Mouse (Mus musculus): ENCODE measurements around the gene Mmp14. TPM values are rescaled to one million over a fixed set of nuclear protein-coding genes. Genes with fewer than 3 reads are reported as not detected.

Gene Mmp14
- polyA plus RNA-seq (2016; fragmentation: Nextera tagmentation; extraction: Ambion mirVana) = 56.0 and 70.5 TPM in 2 replicates

- WGBS = under 1% methylated on average over 49 of the region's 49 CpGs
- DNase-seq (ENCODE audit: low spot score) = peak; percentile 78
- Histone ChIP-seq H3K4me3 (peak within 1 kb of the TSS; percentile 76), H3K27ac (replicated peaks) (peak within 1 kb of the TSS; percentile 96), H3K27me3 (ENCODE audit: low read depth, poor library complexity, severe bottlenecking) (peaks cover 22% of the 10 kb centered on the region), H3K4me1 (peaks cover 73% of the 10 kb centered on the region), H3K36me3 (peaks cover 32% of the 10 kb centered on the region), H3K9me3 (replicated peaks) (no peaks in the 10 kb centered on the region)
Measured at GRCm38 (mm10) chr14:54431334-54432077, at the start of gene Mmp14. Gene Mmp14 (plus strand): TSS chr14:54431612.

- no peak for DNase-seq (ENCODE audit: low spot score)
- peaks cover 28% of the 10 kb centered on the region for H3K4me1 ChIP-seq
- no peak overlapping the region for H3K27ac ChIP-seq (replicated peaks)
- no peak overlapping the region for H3K4me3 ChIP-seq
- no peaks in the 10 kb centered on the region for H3K27me3 ChIP-seq (ENCODE audit: low read depth, poor library complexity, severe bottlenecking)
- H3K9me3 ChIP-seq (replicated peaks) = no peaks in the 10 kb centered on the region
- no peaks in the 10 kb centered on the region for H3K36me3 ChIP-seq
- WGBS = 85% methylated on average over 10 of the region's 10 CpGs
Measured at GRCm38 (mm10) chr14:54381816-54382215, 49.6 kb upstream of the Mmp14 start.

- DNase-seq (ENCODE audit: low spot score) = no peak
Measured at GRCm38 (mm10) chr14:54382641-54383040, 48.8 kb upstream of the Mmp14 start.

GRCm38 (mm10) chr14:54383355-54383771 is 48.0 kb upstream of the Mmp14 start:
- H3K36me3 ChIP-seq = no peaks in the 10 kb centered on the region
- WGBS = 54% methylated on average over 4 of the region's 4 CpGs
- H3K27me3 ChIP-seq (ENCODE audit: low read depth, poor library complexity, severe bottlenecking) = no peaks in the 10 kb centered on the region
- peak overlapping the region; percentile 35; the same call in 1 of the 2 replicates for H3K27ac ChIP-seq (replicated peaks)
- H3K4me3 ChIP-seq = no peak overlapping the region
- no peaks in the 10 kb centered on the region for H3K9me3 ChIP-seq (replicated peaks)
- peaks cover 28% of the 10 kb centered on the region for H3K4me1 ChIP-seq
- no peak for DNase-seq (ENCODE audit: low spot score)

More at GRCm38 (mm10) chr14:54382641-54383040, 48.8 kb upstream of the Mmp14 start:
- Histone ChIP-seq H3K27me3 (ENCODE audit: low read depth, poor library complexity, severe bottlenecking) (no peaks in the 10 kb centered on the region), H3K27ac (replicated peaks) (no peak overlapping the region), H3K36me3 (no peaks in the 10 kb centered on the region), H3K4me3 (no peak overlapping the region), H3K4me1 (peaks cover 28% of the 10 kb centered on the region), H3K9me3 (replicated peaks) (no peaks in the 10 kb centered on the region)
- 74% methylated on average over 9 of the region's 9 CpGs for WGBS

- DNase-seq (ENCODE audit: low spot score) = no peak
- no peaks in the 10 kb centered on the region for H3K27me3 ChIP-seq (ENCODE audit: low read depth, poor library complexity, severe bottlenecking)
- WGBS = 92% methylated on average over 8 of the region's 8 CpGs
- no peaks in the 10 kb centered on the region for H3K9me3 ChIP-seq (replicated peaks)
- H3K4me1 ChIP-seq = peaks cover 28% of the 10 kb centered on the region
- H3K36me3 ChIP-seq = no peaks in the 10 kb centered on the region
- H3K4me3 ChIP-seq = no peak overlapping the region
- no peak overlapping the region for H3K27ac ChIP-seq (replicated peaks)
Measured at GRCm38 (mm10) chr14:54384396-54384795, 47.0 kb upstream of the Mmp14 start.

- Histone ChIP-seq H3K27me3 (ENCODE audit: low read depth, poor library complexity, severe bottlenecking) (no peaks in the 10 kb centered on the region), H3K36me3 (no peaks in the 10 kb centered on the region), H3K4me1 (peaks cover 22% of the 10 kb centered on the region), H3K9me3 (replicated peaks) (no peaks in the 10 kb centered on the region), H3K27ac (replicated peaks) (no peak overlapping the region), H3K4me3 (no peak overlapping the region)
- DNase-seq (ENCODE audit: low spot score) = no peak
- WGBS = 86% methylated on average over 7 of the region's 7 CpGs
Measured at GRCm38 (mm10) chr14:54385968-54386618, 45.3 kb upstream of the Mmp14 start.

- no peaks in the 10 kb centered on the region for H3K36me3 ChIP-seq
- H3K27me3 ChIP-seq (ENCODE audit: low read depth, poor library complexity, severe bottlenecking) = no peaks in the 10 kb centered on the region
- no peak overlapping the region for H3K27ac ChIP-seq (replicated peaks)
- H3K9me3 ChIP-seq (replicated peaks) = no peaks in the 10 kb centered on the region
- DNase-seq (ENCODE audit: low spot score) = no peak
- H3K4me1 ChIP-seq = peaks cover 16% of the 10 kb centered on the region
- WGBS = 82% methylated on average over 6 of the region's 6 CpGs
- no peak overlapping the region for H3K4me3 ChIP-seq
Measured at GRCm38 (mm10) chr14:54387546-54387945, 43.9 kb upstream of the Mmp14 start.

GRCm38 (mm10) chr14:54390843-54391242 is 40.6 kb upstream of the Mmp14 start:
- H3K9me3 ChIP-seq (replicated peaks) = no peaks in the 10 kb centered on the region
- H3K27me3 ChIP-seq (ENCODE audit: low read depth, poor library complexity, severe bottlenecking) = no peaks in the 10 kb centered on the region
- peaks cover 4% of the 10 kb centered on the region for H3K4me1 ChIP-seq
- WGBS = 83% methylated on average over 6 of the region's 6 CpGs
- H3K36me3 ChIP-seq = no peaks in the 10 kb centered on the region
- no peak overlapping the region for H3K4me3 ChIP-seq
- no peak overlapping the region for H3K27ac ChIP-seq (replicated peaks)
- no peak for DNase-seq (ENCODE audit: low spot score)

- 78% methylated on average over 3 of the region's 3 CpGs for WGBS
- no peak for DNase-seq (ENCODE audit: low spot score)
- no peak overlapping the region for H3K4me3 ChIP-seq
- H3K27ac ChIP-seq (replicated peaks) = no peak overlapping the region
- no peaks in the 10 kb centered on the region for H3K4me1 ChIP-seq
- no peaks in the 10 kb centered on the region for H3K9me3 ChIP-seq (replicated peaks)
- no peaks in the 10 kb centered on the region for H3K27me3 ChIP-seq (ENCODE audit: low read depth, poor library complexity, severe bottlenecking)
- H3K36me3 ChIP-seq = no peaks in the 10 kb centered on the region
Measured at GRCm38 (mm10) chr14:54393794-54394193, 37.6 kb upstream of the Mmp14 start.

- DNase-seq (ENCODE audit: low spot score) = no peak
- Histone ChIP-seq H3K27me3 (ENCODE audit: low read depth, poor library complexity, severe bottlenecking) (no peaks in the 10 kb centered on the region), H3K36me3 (no peaks in the 10 kb centered on the region), H3K4me3 (no peak overlapping the region), H3K4me1 (no peaks in the 10 kb centered on the region), H3K27ac (replicated peaks) (no peak overlapping the region), H3K9me3 (replicated peaks) (no peaks in the 10 kb centered on the region)
Measured at GRCm38 (mm10) chr14:54394309-54394708, 37.1 kb upstream of the Mmp14 start.

GRCm38 (mm10) chr14:54396685-54397084 is 34.7 kb upstream of the Mmp14 start:
- DNase-seq (ENCODE audit: low spot score) = no peak
- 88% methylated on average over 7 of the region's 7 CpGs for WGBS

GRCm38 (mm10) chr14:54397872-54398527 is 33.4 kb upstream of the Mmp14 start:
- no peak for DNase-seq (ENCODE audit: low spot score)
- Histone ChIP-seq H3K36me3 (no peaks in the 10 kb centered on the region), H3K4me3 (no peak overlapping the region), H3K9me3 (replicated peaks) (no peaks in the 10 kb centered on the region), H3K27me3 (ENCODE audit: low read depth, poor library complexity, severe bottlenecking) (no peaks in the 10 kb centered on the region), H3K4me1 (no peaks in the 10 kb centered on the region), H3K27ac (replicated peaks) (no peak overlapping the region)
- 83% methylated on average over 7 of the region's 7 CpGs for WGBS

More at GRCm38 (mm10) chr14:54396685-54397084, 34.7 kb upstream of the Mmp14 start:
- H3K36me3 ChIP-seq = no peaks in the 10 kb centered on the region
- no peak overlapping the region for H3K4me3 ChIP-seq
- H3K27ac ChIP-seq (replicated peaks) = no peak overlapping the region
- H3K9me3 ChIP-seq (replicated peaks) = no peaks in the 10 kb centered on the region
- no peaks in the 10 kb centered on the region for H3K27me3 ChIP-seq (ENCODE audit: low read depth, poor library complexity, severe bottlenecking)
- H3K4me1 ChIP-seq = no peaks in the 10 kb centered on the region

GRCm38 (mm10) chr14:54398528-54398916 is 32.9 kb upstream of the Mmp14 start:
- DNase-seq (ENCODE audit: low spot score) = no peak
- H3K4me3 ChIP-seq = no peak overlapping the region
- no peaks in the 10 kb centered on the region for H3K4me1 ChIP-seq
- no peaks in the 10 kb centered on the region for H3K36me3 ChIP-seq
- no peaks in the 10 kb centered on the region for H3K27me3 ChIP-seq (ENCODE audit: low read depth, poor library complexity, severe bottlenecking)
- no peak overlapping the region for H3K27ac ChIP-seq (replicated peaks)
- no peaks in the 10 kb centered on the region for H3K9me3 ChIP-seq (replicated peaks)
- WGBS = 83% methylated on average over 7 of the region's 7 CpGs
